Mouse (Mus musculus): ENCODE data around the gene Kcnh7. TPM values are rescaled to one million over a fixed set of nuclear protein-coding genes. Genes with fewer than 3 reads are reported as not detected.

Gene Kcnh7
- polyA plus RNA-seq, 1 experiment from 2014 or later, result 0.16 TPM

GRCm38 (mm10) chr2:63091775-63092174, 92.3 kb downstream of the Kcnh7 start:
- Histone ChIP-seq H3K9ac (ENCODE audit: low read length) (no peak overlapping the region), H3K4me3 (ENCODE audit: low read depth, low read length) (no peak overlapping the region), H3K27me3 (ENCODE audit: control insufficient read depth, insufficient read depth, low read length) (no peaks in the 10 kb centered on the region), H3K36me3 (ENCODE audit: control insufficient read depth, insufficient read depth, low read length) (no peaks in the 10 kb centered on the region), H3K4me1 (replicated peaks; ENCODE audit: control insufficient read depth, insufficient read depth) (no peaks in the 10 kb centered on the region), H3K4me2 (replicated peaks; ENCODE audit: low read depth) (no peak overlapping the region), H3K9me3 (ENCODE audit: control insufficient read depth, low read length) (no peaks in the 10 kb centered on the region), H3K27ac (replicated peaks) (no peak overlapping the region)
- 45% methylated on average over 4 of the region's 4 CpGs for WGBS
- no peak for DNase-seq (ENCODE audit: low spot score)
- TF ChIP-seq CTCF (IDR thresholded peaks at IDR 0.05; ENCODE audit: low read depth), result no peak
- no peak for TF ChIP-seq EP300 (optimal IDR thresholded peaks at IDR 0.05)
- no peak for ATAC-seq (ENCODE audit: low FRiP score, low TSS enrichment)

GRCm38 (mm10) chr2:63090447-63090846, 93.6 kb downstream of the Kcnh7 start:
- H3K4me1 ChIP-seq (replicated peaks; ENCODE audit: control insufficient read depth, insufficient read depth), result no peaks in the 10 kb centered on the region
- H3K9me3 ChIP-seq (ENCODE audit: control insufficient read depth, low read length), result no peaks in the 10 kb centered on the region
- 71% methylated on average over 2 of the region's 2 CpGs for WGBS
- no peak overlapping the region for H3K4me3 ChIP-seq (ENCODE audit: low read depth, low read length)
- no peak overlapping the region for H3K4me2 ChIP-seq (replicated peaks; ENCODE audit: low read depth)
- H3K9ac ChIP-seq (ENCODE audit: low read length), result no peak overlapping the region
- TF ChIP-seq EP300 (optimal IDR thresholded peaks at IDR 0.05) (no peak), CTCF (IDR thresholded peaks at IDR 0.05; ENCODE audit: low read depth) (no peak)
- H3K27me3 ChIP-seq (ENCODE audit: control insufficient read depth, insufficient read depth, low read length), result no peaks in the 10 kb centered on the region
- ATAC-seq (ENCODE audit: low FRiP score, low TSS enrichment) (no peak), DNase-seq (ENCODE audit: low spot score) (no peak)
- no peaks in the 10 kb centered on the region for H3K36me3 ChIP-seq (ENCODE audit: control insufficient read depth, insufficient read depth, low read length)
- no peak overlapping the region for H3K27ac ChIP-seq (replicated peaks)

DNA sequence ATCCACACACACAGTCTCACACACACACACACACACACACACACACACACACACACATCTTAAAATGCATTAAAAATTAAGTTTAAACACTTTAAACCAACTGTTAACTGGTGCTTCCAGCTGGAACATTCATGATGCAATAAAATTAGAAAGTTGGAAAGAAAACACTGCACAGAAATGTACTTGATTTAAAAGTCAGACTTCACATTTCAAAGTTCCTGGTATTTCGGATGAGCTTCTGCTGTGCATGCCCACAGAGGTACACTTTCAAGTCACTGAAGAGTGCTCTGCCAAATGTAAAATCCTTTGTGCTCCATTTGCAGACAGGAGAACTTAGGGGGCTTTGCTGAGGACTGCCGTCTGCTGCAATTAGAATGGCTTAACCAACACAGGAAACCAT, 125.7 kb downstream of the Kcnh7 start:
- DNase-seq (ENCODE audit: low spot score), result no peak
- TF ChIP-seq CTCF (IDR thresholded peaks at IDR 0.05; ENCODE audit: low read depth), result no peak
- TF ChIP-seq EP300 (optimal IDR thresholded peaks at IDR 0.05), result no peak
- Histone ChIP-seq H3K4me1 (replicated peaks; ENCODE audit: control insufficient read depth, insufficient read depth) (no peaks in the 10 kb centered on the region), H3K27ac (replicated peaks) (no peak overlapping the region), H3K9me3 (ENCODE audit: control insufficient read depth, low read length) (no peaks in the 10 kb centered on the region), H3K9ac (ENCODE audit: low read length) (no peak overlapping the region), H3K27me3 (ENCODE audit: control insufficient read depth, insufficient read depth, low read length) (no peaks in the 10 kb centered on the region), H3K4me3 (ENCODE audit: low read depth, low read length) (no peak overlapping the region), H3K4me2 (replicated peaks; ENCODE audit: low read depth) (no peak overlapping the region), H3K36me3 (ENCODE audit: control insufficient read depth, insufficient read depth, low read length) (no peaks in the 10 kb centered on the region)
- WGBS, result 86% methylated on average over 2 of the region's 2 CpGs
- ATAC-seq (ENCODE audit: low FRiP score, low TSS enrichment), result no peak

DNA sequence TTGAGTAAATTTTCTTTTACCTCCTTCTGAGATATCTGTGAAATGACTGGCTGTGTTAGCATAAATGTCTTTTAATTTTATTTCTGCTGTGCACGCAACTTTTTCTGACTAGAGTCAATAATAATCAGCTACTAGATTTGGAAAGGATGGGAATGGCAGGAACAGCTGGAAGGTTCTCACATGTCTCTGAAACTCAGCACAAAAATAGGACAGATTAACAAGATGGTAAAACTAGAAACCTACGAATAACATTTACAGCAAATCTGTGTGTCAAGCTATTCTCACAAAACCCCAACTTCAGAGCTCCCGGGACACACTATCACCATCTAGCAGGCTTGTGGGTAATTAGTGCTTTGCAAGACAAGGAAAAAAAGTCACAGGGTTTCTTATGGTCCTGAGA, 134.2 kb downstream of the Kcnh7 start:
- WGBS, result 83% methylated on average over 3 of the region's 3 CpGs
- H3K9ac ChIP-seq (ENCODE audit: low read length), result no peak overlapping the region
- H3K36me3 ChIP-seq (ENCODE audit: control insufficient read depth, insufficient read depth, low read length), result no peaks in the 10 kb centered on the region
- TF ChIP-seq EP300 (optimal IDR thresholded peaks at IDR 0.05) (no peak), CTCF (IDR thresholded peaks at IDR 0.05; ENCODE audit: low read depth) (no peak)
- no peak overlapping the region for H3K27ac ChIP-seq (replicated peaks)
- DNase-seq (ENCODE audit: low spot score), result no peak
- H3K9me3 ChIP-seq (ENCODE audit: control insufficient read depth, low read length), result no peaks in the 10 kb centered on the region
- no peaks in the 10 kb centered on the region for H3K4me1 ChIP-seq (replicated peaks; ENCODE audit: control insufficient read depth, insufficient read depth)
- no peak for ATAC-seq (ENCODE audit: low FRiP score, low TSS enrichment)
- no peak overlapping the region for H3K4me3 ChIP-seq (ENCODE audit: low read depth, low read length)
- no peak overlapping the region for H3K4me2 ChIP-seq (replicated peaks; ENCODE audit: low read depth)
- H3K27me3 ChIP-seq (ENCODE audit: control insufficient read depth, insufficient read depth, low read length), result no peaks in the 10 kb centered on the region

- H3K27ac ChIP-seq (replicated peaks), result no peak overlapping the region
- no peaks in the 10 kb centered on the region for H3K9me3 ChIP-seq (ENCODE audit: control insufficient read depth, low read length)
- no peaks in the 10 kb centered on the region for H3K36me3 ChIP-seq (ENCODE audit: control insufficient read depth, insufficient read depth, low read length)
- 85% methylated on average over 3 of the region's 3 CpGs for WGBS
- no peak overlapping the region for H3K9ac ChIP-seq (ENCODE audit: low read length)
- TF ChIP-seq EP300 (optimal IDR thresholded peaks at IDR 0.05) (no peak), CTCF (IDR thresholded peaks at IDR 0.05; ENCODE audit: low read depth) (no peak)
- H3K4me1 ChIP-seq (replicated peaks; ENCODE audit: control insufficient read depth, insufficient read depth), result no peaks in the 10 kb centered on the region
- ATAC-seq (ENCODE audit: low FRiP score, low TSS enrichment), result no peak
- H3K27me3 ChIP-seq (ENCODE audit: control insufficient read depth, insufficient read depth, low read length), result no peaks in the 10 kb centered on the region
- no peak overlapping the region for H3K4me2 ChIP-seq (replicated peaks; ENCODE audit: low read depth)
- no peak for DNase-seq (ENCODE audit: low spot score)
- H3K4me3 ChIP-seq (ENCODE audit: low read depth, low read length), result no peak overlapping the region
Observed at GRCm38 (mm10) chr2:63039718-63040117, 144.4 kb downstream of the Kcnh7 start.

GRCm38 (mm10) chr2:63014909-63015308, 169.2 kb downstream of the Kcnh7 start:
- H3K27ac ChIP-seq (replicated peaks), result no peak overlapping the region
- TF ChIP-seq CTCF (IDR thresholded peaks at IDR 0.05; ENCODE audit: low read depth) (no peak), EP300 (optimal IDR thresholded peaks at IDR 0.05) (no peak)
- H3K4me1 ChIP-seq (replicated peaks; ENCODE audit: control insufficient read depth, insufficient read depth), result no peaks in the 10 kb centered on the region
- no peak overlapping the region for H3K4me3 ChIP-seq (ENCODE audit: low read depth, low read length)
- no peak for ATAC-seq (ENCODE audit: low FRiP score, low TSS enrichment)
- H3K27me3 ChIP-seq (ENCODE audit: control insufficient read depth, insufficient read depth, low read length), result no peaks in the 10 kb centered on the region
- no peak for DNase-seq (ENCODE audit: low spot score)
- H3K36me3 ChIP-seq (ENCODE audit: control insufficient read depth, insufficient read depth, low read length), result no peaks in the 10 kb centered on the region
- H3K9me3 ChIP-seq (ENCODE audit: control insufficient read depth, low read length), result no peaks in the 10 kb centered on the region
- H3K4me2 ChIP-seq (replicated peaks; ENCODE audit: low read depth), result no peak overlapping the region
- H3K9ac ChIP-seq (ENCODE audit: low read length), result no peak overlapping the region

Measured in stomach, postnatal 0 days (tissue).